Mouse (Mus musculus) intestine, embryonic 16.5 days (tissue): ENCODE results near the gene Zfp74. TPM values are rescaled to one million over a fixed set of nuclear protein-coding genes. Genes with fewer than 3 reads are reported as not detected.

ENCODE experiments used
- ATAC-seq: fragments of 200-750 bp; cut with Nextera tagmentation; 2 replicates; pipeline ENCODE4 v1.8.0; 2017; ENCODE audit warnings: moderate TSS enrichment, moderate library complexity
- H3K27ac ChIP-seq: fragments of 300-500 bp; sonication (generic); 2 replicates; pipeline ENCODE4 v1.5.1; 2014; ENCODE audit warnings: mild to moderate bottlenecking, low read length
- H3K27me3 ChIP-seq: fragments of 300-500 bp; sonication (generic); replicated peaks from 2 replicates; pipeline ENCODE4 v1.6.1; 2014; ENCODE audit warnings: low read length, control low read depth, mixed read lengths; ENCODE audit not compliant: control insufficient read depth, insufficient read depth
- H3K36me3 ChIP-seq: fragments of 300-500 bp; sonication (generic); 2 replicates; pipeline ENCODE4 v1.6.1; 2014; ENCODE audit warnings: low read length, control low read depth; ENCODE audit not compliant: control insufficient read depth, insufficient read depth
- H3K4me1 ChIP-seq: fragments of 300-500 bp; sonication (generic); 2 replicates; pipeline ENCODE4 v1.6.1; 2014; ENCODE audit warnings: low read length, control low read depth, mixed read lengths; ENCODE audit not compliant: control insufficient read depth, insufficient read depth
- H3K4me2 ChIP-seq: fragments of 300-500 bp; sonication (generic); 2 replicates; pipeline ENCODE4 v1.6.1; 2014; ENCODE audit warnings: low read depth, low read length, control low read depth
- H3K4me3 ChIP-seq: fragments of 300-500 bp; sonication (generic); 2 replicates; pipeline ENCODE4 v1.5.1; 2014; ENCODE audit warnings: mild to moderate bottlenecking, low read length
- H3K9ac ChIP-seq: fragments of 300-500 bp; sonication (generic); 2 replicates; pipeline ENCODE4 v1.6.1; 2014; ENCODE audit warnings: low read depth, low read length
- H3K9me3 ChIP-seq: fragments of 300-500 bp; sonication (generic); 2 replicates; pipeline ENCODE4 v1.6.1; 2016; ENCODE audit warnings: low read length, control low read depth; ENCODE audit not compliant: control insufficient read depth
- WGBS: fragments of 180-500 bp; shearing (Covaris S2); extraction: QIAGEN DNeasy Blood & Tissue Kit; methylation state at CpG from one replicate; pipeline ENCODE4 v1.1.7; 2014; 5-methylcytosine and 5-hydroxymethylcytosine counted together
- microRNA-seq: library from miRNA; unstranded; fragments of <30 nt; microRNA quantifications from one replicate; pipeline ENCODE4, GENCODE M21; 2016
- polyA plus RNA-seq: library from polyadenylated mRNA; unstranded; fragments of >200 nt; fragmentation: Nextera tagmentation; extraction: Ambion mirVana; gene quantifications from 2 replicates; pipeline ENCODE4 v1.2.1, GENCODE M21; 2015

Zfp74 gene
- polyA plus RNA-seq, 1 experiment from 2014 or later: 6.4 TPM

DNA sequence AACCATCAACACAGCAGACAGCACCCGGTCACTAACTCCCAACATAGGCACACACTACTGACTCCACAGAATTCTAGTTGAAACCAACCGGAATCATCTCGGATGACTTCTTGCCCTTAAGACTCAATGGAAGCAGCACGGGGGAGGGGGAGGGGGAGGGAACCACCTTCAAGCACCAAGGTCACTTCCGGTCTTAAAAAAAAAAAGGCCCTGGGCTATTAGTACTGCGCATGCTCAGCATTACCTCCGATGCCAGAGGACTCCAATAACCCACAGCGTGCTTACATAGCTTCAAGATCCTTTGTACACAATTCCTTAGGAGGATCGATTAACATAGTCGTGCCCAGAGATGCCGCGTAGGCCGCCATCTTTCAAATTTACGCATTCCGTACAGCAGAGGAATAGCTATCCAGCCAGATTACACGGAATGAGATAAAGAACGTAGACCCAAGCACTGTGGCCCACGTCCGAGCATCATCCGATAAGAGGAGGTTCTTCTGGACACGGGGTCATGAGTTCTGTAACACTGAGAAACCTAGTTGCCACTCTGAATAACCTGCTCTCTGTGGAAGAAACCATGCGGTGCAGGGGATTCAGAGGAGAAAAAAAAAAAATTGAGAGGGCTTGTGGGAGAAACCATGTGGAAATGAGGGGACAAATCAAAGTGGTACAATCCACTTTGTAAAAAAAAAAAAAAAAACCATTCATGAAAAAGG, 47.8 kb downstream of the Zfp74 start, which contains the start of gene Zfp27:
Gene Zfp27 (minus strand): TSS at position 607 of the 716 bp plus-strand sequence.
- peaks cover 8% of the 10 kb centered on the region; the same call in 1 of the 2 replicates for H3K4me1 ChIP-seq
- H3K9me3 ChIP-seq: no peaks in the 10 kb centered on the region
- peak; percentile 87 for ATAC-seq
- H3K4me3 ChIP-seq: peak within 1 kb of the TSS; percentile 68
- H3K4me2 ChIP-seq: peak within 1 kb of the TSS; percentile 70
- no peaks in the 10 kb centered on the region for H3K27me3 ChIP-seq
- peaks cover 6% of the 10 kb centered on the region; the same call in 1 of the 2 replicates for H3K36me3 ChIP-seq
- H3K9ac ChIP-seq: peak within 1 kb of the TSS; percentile 75
- H3K27ac ChIP-seq: peak within 1 kb of the TSS; percentile 98
- WGBS: 0% methylated on average over 22 of the region's 22 CpGs

DNA sequence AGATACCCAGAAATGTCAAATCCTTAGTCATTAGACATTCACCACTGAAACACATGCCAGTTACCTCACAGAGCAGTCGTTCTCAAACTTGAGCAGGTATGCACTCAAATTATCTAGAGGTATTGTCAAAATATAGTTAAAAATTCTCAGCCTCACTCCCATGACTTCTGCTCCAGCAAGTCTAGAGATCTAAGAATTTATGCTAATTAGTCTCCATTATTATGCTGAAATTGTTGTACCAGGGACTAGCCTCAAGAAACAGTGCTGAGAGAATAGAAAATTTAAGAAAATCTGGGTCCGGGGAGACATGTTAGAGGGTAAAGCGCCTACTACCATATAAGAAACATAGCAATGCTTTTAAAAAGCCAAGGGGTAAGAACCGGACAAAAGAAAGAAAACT, 49.8 kb downstream of the Zfp74 start:
- Histone ChIP-seq H3K4me2 (no peak overlapping the region), H3K27me3 (no peaks in the 10 kb centered on the region), H3K4me1 (no peaks in the 10 kb centered on the region), H3K9me3 (no peaks in the 10 kb centered on the region), H3K4me3 (no peak overlapping the region), H3K9ac (no peak overlapping the region), H3K36me3 (peaks cover 12% of the 10 kb centered on the region), H3K27ac (no peak overlapping the region)
- ATAC-seq: no peak
- 95% methylated on average over 4 of the region's 4 CpGs for WGBS

DNA sequence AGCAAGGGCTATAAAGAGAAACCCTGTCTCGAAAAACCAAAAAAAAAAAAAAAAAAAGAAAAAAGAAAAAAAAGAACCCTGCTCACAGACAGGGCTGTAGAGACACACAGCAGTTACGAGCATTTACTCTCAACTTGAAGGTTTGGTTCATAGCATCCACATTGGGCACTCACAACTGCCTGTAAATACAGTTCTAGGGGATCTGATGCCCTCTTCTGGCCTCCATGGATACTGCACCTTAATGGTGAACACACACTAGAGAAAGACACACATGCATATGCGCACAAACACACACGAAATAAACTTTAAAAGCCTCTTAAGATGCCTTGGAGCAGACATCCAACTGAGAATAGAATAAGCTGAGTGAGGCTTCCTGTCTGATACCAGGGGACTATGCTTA, 55.5 kb downstream of the Zfp74 start:
- Histone ChIP-seq H3K4me2 (no peak overlapping the region), H3K9me3 (peaks cover 25% of the 10 kb centered on the region), H3K27ac (no peak overlapping the region), H3K27me3 (no peaks in the 10 kb centered on the region), H3K36me3 (peaks cover 53% of the 10 kb centered on the region), H3K9ac (no peak overlapping the region), H3K4me1 (no peaks in the 10 kb centered on the region), H3K4me3 (no peak overlapping the region)
- ATAC-seq: no peak
- WGBS: 95% methylated on average over 4 of the region's 4 CpGs

DNA sequence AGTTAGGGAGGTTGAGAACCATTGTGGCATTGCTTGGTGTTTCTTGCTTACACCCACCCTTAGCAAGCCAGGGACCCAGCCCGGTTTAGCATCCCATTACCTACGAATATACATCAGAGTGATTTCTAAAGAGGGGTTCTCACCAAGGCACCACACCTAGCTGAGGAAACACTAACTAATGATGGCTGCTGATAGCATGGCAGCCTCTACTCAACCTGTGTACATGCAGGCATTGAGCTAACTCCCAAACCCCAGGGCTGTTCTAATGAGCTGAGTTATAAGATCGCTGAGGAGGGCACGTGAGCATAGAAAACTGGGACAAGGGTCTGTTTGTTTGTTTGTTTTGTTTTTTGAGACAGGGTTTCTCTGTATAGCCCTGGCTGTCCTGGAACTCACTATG, 61.1 kb downstream of the Zfp74 start:
- no peak overlapping the region for H3K4me3 ChIP-seq

GRCm38 (mm10) chr7:29890501-29890900, 63.4 kb downstream of the Zfp74 start:
- Histone ChIP-seq H3K9ac (no peak overlapping the region), H3K36me3 (peaks cover 35% of the 10 kb centered on the region), H3K9me3 (peaks cover 43% of the 10 kb centered on the region), H3K4me3 (no peak overlapping the region), H3K27ac (no peak overlapping the region), H3K4me2 (no peak overlapping the region), H3K27me3 (no peaks in the 10 kb centered on the region), H3K4me1 (no peaks in the 10 kb centered on the region)
- ATAC-seq: no peak
- WGBS: 96% methylated on average over 7 of the region's 7 CpGs

More for the DNA sequence above, 61.1 kb downstream of the Zfp74 start:
- Histone ChIP-seq H3K9ac (no peak overlapping the region), H3K4me1 (no peaks in the 10 kb centered on the region), H3K36me3 (peaks cover 48% of the 10 kb centered on the region), H3K27ac (no peak overlapping the region), H3K4me2 (no peak overlapping the region), H3K9me3 (peaks cover 33% of the 10 kb centered on the region), H3K27me3 (no peaks in the 10 kb centered on the region)
- no peak for ATAC-seq
- WGBS: 90% methylated on average over 4 of the region's 4 CpGs

DNA sequence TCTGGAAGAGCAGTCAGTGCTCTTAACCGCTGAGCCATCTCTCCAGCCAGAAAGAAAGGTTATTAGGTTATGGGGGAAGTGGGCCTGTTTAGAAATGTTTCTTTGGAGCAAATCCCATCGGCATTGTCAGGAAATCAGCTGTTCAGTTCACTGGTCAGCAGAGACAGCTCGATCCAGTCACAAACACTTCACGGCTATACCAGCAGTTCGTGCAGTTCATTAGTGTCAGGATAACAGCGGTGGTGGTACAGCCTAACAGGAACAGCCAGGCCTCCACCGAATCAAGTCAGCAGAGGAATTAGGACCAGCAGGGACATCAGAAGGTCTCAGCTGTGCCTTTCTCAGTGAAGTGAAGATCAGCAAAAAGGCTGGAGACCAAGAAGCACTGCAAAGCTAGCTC, 73.0 kb downstream of the Zfp74 start:
- Histone ChIP-seq H3K36me3 (no peaks in the 10 kb centered on the region), H3K4me1 (no peaks in the 10 kb centered on the region), H3K27me3 (no peaks in the 10 kb centered on the region), H3K9me3 (peaks cover 7% of the 10 kb centered on the region; the same call in 1 of the 2 replicates), H3K4me2 (no peak overlapping the region), H3K27ac (no peak overlapping the region), H3K4me3 (no peak overlapping the region), H3K9ac (no peak overlapping the region)
- ATAC-seq: no peak
- 89% methylated on average over 7 of the region's 7 CpGs for WGBS

Small RNA genes lying within 50 kb of the gene (microRNA-seq; reads per million reads assigned to microRNA genes)
- not detected for gene Mir7668

Other genes with a start within 250 kb of the Zfp74 start
- gene Catsperg2, start 227.1 kb downstream of the Zfp74 start, polyA plus RNA-seq: not detected in 2 replicates
- gene Zfp84, start 185.5 kb downstream of the Zfp74 start, polyA plus RNA-seq: 8.0 and 8.1 TPM in 2 replicates
- 2.8 and 3.7 TPM in 2 replicates for gene Zfp30, start 170.1 kb downstream of the Zfp74 start, polyA plus RNA-seq
- gene Zfp790, start 138.0 kb downstream of the Zfp74 start, polyA plus RNA-seq: 10.0 and 11.1 TPM in 2 replicates
- gene Zfp940, start 100.4 kb downstream of the Zfp74 start, polyA plus RNA-seq: 2.7 and 3.2 TPM in 2 replicates
- 4.2 and 4.3 TPM in 2 replicates for gene Zfp420, start 94.1 kb downstream of the Zfp74 start, polyA plus RNA-seq
- gene Zfp27, start 47.5 kb downstream of the Zfp74 start, polyA plus RNA-seq: 6.6 and 7.1 TPM in 2 replicates
- 2.7 TPM in 2 replicates for gene Zfp383, start 45.9 kb downstream of the Zfp74 start, polyA plus RNA-seq
- gene Zfp568, start 29.9 kb upstream of the Zfp74 start, polyA plus RNA-seq: 9.1 and 11.6 TPM in 2 replicates
- gene Zfp14, start 97.3 kb upstream of the Zfp74 start, polyA plus RNA-seq: 2.0 and 2.2 TPM in 2 replicates
- gene Zfp82, start 118.8 kb upstream of the Zfp74 start, polyA plus RNA-seq: 4.2 and 4.4 TPM in 2 replicates
- 0.62 TPM in 1 of 2 replicates, not detected in the other for gene Gm26920, start 136.3 kb upstream of the Zfp74 start, polyA plus RNA-seq
- gene Zfp566, start 136.4 kb upstream of the Zfp74 start, polyA plus RNA-seq: 4.3 and 5.3 TPM in 2 replicates
- gene Zfp260, start 140.7 kb upstream of the Zfp74 start, polyA plus RNA-seq: 60.8 and 61.0 TPM in 2 replicates
- gene Zfp382, start 167.9 kb upstream of the Zfp74 start, polyA plus RNA-seq: 5.0 and 6.6 TPM in 2 replicates
- 9.2 and 9.7 TPM in 2 replicates for gene Zfp146, start 215.7 kb upstream of the Zfp74 start, polyA plus RNA-seq
- gene Cox7a1, start 230.1 kb upstream of the Zfp74 start, polyA plus RNA-seq: 41.5 and 50.1 TPM in 2 replicates
- gene Capns1, start 244.7 kb upstream of the Zfp74 start, polyA plus RNA-seq: 80.2 and 86.9 TPM in 2 replicates